Mouse (Mus musculus) cerebellum, postnatal 36 days (tissue): ENCODE data around the gene Nek7.

Experiments
- DNase-seq, 2 experiments: peaks; one replicate each; pipeline ENCODE4 v3.0.0; 2021 to 2022; ENCODE audit warnings: mixed read lengths in 2 of 2

The Nek7 gene

GRCm38 (mm10) chr1:138507014-138507413 lies 112.9 kb downstream of the Nek7 start:
- DNase-seq: no peak

DNA sequence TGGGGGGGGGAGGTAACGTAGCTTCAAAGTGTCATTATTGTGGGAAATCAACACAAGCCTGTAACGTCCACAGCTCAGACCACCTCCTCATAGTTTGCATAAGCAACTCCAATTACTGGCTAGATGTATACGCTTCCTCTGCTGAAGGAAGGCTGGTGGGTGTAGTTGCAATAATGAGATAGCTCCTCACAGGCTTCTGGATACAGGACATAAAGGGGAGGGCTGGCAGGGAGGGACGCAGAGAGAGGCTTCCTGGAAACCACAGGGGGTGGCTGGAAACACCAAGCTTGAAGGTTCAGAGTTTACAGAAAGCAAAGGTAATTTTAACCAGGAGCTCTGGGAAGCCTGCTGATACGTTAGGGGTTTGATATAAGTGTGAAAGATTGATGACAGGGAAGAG lies 115.7 kb downstream of the Nek7 start:
- no peak for DNase-seq

DNA sequence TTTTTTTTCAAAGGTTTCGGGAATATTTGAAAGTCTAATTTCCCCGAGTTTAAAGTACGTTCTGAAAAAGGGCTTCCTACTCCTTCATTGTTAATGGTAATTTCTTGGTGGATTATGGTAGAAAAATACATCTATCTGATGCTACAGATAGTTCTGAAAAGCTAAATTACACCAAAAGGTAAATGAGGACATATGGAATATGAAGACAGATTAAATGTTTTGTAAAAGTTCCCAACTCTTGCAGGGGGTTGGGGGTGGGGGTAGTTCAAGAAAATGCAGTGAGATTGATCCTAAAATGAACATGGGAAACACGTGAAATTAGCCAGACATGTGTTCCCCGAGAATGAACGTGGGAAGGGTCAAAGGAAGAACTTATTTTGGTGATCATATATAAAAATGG lies 119.2 kb downstream of the Nek7 start:
- no peak for DNase-seq

DNA sequence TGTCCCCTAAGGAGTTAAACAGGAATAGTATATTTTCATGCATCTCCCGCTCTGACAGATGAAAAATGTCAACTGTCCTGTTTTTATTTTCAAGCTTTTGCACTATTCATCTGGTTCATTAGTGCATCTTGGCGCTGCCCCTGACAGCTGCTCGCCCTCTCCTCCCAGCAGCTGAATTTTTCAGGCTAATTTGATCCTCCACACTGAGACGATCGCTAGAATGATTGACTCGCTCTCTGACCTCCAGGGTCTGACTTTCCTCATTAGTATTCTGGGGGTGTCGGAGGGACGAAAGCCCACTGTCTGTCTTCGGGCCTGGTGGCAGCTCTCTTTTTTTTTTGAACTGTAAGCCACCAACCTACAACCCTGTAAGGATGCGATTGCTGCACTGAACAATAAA lies 119.8 kb downstream of the Nek7 start:
- no peak for DNase-seq

DNA sequence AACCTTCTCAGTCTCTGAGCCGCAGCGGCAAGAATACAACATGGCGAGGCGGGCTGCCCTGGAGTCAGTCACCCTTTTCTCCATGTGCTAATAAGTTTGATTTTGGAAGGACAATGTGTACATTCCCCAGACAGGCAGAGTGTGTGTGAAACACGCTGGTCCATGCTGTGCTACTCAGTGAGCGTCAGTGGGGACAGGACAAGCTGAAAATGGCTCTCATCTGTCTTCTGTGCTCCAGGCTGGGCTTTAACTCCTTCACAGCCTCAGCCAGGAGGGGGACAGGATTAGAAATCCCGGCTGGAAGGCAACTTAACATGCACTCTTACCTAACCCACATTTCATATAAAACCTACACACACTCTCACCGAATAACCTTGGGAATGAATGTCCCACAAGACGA lies 120.5 kb downstream of the Nek7 start:
- DNase-seq: no peak

GRCm38 (mm10) chr1:138491382-138492097 lies 128.4 kb downstream of the Nek7 start:
- DNase-seq: no peak

GRCm38 (mm10) chr1:138487569-138487968 lies 132.4 kb downstream of the Nek7 start:
- DNase-seq: no peak

DNA sequence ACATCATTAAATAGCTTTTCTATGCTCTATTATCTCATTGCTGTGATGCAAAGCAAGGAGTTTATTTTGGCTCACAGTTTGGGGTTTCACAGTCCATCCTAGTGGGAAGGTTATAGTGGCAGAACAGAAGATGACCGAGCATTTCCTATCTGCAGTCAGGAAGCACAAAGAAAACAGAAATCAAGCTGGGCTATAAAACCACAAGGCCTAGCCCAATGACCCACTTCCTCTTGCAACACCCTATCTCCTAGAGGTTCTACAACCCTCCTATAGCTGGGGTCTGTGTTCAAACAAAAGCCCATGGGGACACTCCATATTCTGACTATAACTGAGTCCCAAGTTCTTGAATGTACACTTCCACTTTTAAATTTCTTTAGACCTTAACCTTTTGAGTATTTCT lies 139.2 kb downstream of the Nek7 start:
- no peak for DNase-seq

- DNase-seq: no peak
These were observed 154.6 kb downstream of the Nek7 start for GRCm38 (mm10) chr1:138465352-138465751.

DNA sequence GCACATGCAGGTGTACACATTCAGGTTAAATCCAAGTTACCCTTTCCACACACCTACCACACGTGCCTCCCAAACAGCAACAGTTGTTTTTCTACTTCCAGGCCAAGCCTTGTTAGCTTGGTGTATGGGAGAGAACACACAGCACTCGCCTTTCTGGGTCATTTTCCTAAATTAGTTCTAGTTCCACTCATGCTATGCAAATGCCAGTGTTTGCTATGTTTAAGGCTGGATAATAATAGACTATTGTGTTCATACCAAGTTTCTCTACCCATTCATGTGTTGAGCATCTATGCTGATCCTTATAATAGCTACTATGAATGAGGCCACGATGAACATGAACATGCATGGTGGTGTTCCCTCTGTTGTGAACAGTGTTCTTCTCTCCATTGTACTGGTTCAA lies 158.5 kb downstream of the Nek7 start:
- no peak for DNase-seq

DNA sequence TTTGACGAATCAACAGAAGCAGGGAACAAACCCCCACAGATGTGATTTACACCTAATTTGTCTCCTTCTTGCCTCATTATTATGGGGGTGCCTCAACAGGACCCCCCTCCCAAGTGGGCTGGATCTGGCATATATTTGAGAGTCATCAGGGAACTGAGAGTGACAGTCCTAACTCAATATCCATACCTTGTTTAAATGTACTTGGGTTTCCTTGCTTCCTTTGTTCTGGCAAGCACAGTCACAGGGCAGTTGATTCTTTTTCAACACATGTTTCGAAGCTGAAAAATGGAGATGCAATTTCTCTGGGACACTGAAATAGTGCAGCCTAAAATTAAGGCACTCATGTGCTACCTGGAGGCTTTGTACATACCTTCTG lies 170.5 kb downstream of the Nek7 start:
- no peak for DNase-seq

DNA sequence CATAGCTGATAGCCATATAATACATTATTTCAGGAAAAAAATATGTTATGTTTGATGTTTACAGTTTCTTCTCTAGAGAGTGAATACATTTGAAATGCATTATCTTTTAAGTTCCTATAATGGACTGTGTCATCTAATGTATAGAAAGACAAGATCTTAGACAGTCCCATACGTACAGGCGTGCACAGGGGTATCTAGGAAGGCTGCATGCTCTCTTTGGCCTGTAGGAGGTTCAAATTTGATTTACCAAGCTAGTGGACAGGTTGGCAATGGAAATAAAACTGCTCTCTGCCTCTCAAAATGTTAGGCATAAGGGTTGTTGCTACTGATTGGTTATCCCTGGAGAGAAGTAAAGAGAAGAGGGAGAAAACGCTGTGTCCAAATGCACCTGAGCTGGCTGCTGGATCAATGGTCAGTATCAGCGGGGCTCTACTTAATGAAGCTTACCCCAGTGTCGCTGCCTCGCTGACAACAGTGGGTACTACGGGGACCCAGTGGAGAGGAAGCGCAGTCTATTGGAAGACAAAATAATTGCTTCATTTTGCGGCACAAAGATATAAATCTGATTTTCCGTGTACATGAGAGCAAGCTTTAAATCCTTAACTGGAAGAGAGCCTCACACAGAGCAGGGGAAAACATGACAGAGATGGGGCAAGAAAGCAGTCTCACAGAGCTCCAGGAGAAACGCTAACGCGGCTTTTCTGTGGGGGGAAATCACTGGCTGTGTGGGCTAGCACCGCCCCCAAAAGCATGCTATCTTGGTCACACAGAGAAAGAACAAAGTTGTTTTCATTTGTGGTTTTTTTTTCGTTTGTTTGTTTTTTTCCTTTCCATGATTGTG lies 171.1 kb downstream of the Nek7 start:
- DNase-seq: no peak

GRCm38 (mm10) chr1:138446846-138447245 lies 173.1 kb downstream of the Nek7 start:
- DNase-seq: no peak
